Mouse (Mus musculus) gonadal fat pad, adult 2 months (tissue): ENCODE measurements around the gene Tsen54. TPM values are rescaled to one million over a fixed set of nuclear protein-coding genes. Genes with fewer than 3 reads are reported as not detected.

Experiments
- DNase-seq: peaks from one replicate; pipeline ENCODE4 v3.0.0-alpha.2; 2012; ENCODE audit warnings: low read depth
- polyA plus RNA-seq: library from polyadenylated mRNA; depleted of rRNA; stranded (reverse); fragments of >200 nt; gene quantifications from 2 replicates; pipeline ENCODE4 v1.2.3, GENCODE M21; 2012; rRNA removed

The Tsen54 gene
- polyA plus RNA-seq, 1 experiment: 22.6 TPM

DNA sequence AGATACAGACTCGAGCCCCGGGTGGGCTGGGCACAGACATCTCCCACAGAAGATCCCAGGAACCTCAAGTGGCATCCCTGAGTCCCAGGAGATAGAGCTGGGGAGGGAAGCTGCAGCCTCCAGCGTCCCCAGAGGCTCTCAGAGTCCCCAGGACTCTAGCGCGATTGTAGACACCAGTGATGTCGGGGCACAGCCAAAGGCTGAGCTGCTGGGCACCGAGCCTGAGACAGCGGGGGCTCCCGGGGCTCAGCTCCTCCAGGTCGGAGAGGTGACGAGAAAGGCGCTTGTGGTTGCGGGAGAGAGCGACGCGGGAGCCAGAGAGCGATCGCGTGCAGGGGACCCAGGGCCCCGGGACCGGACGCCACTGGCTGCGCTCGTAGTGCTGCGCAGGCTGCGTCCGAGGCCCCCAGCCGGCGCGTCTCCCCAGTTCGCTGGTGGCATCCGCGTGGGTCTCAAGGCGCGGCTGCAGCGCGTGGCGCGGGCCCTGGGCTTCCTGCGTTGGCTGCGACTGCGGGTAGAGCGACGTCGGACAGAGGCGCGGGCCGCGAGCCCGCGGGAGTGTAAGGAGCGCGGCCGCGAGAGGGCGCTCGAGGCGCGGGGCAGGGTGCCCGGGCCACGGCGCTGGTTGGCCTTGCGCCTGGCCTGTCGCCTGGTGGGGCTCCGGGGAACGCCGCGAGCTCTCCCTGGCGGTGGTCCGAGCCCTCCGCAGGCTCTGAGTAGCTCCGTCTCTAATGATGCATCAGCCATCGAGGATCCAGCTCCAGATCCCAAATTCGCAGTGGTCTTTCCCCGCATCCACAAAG lies 44.8 kb downstream of the Tsen54 start:
- no peak for DNase-seq

DNA sequence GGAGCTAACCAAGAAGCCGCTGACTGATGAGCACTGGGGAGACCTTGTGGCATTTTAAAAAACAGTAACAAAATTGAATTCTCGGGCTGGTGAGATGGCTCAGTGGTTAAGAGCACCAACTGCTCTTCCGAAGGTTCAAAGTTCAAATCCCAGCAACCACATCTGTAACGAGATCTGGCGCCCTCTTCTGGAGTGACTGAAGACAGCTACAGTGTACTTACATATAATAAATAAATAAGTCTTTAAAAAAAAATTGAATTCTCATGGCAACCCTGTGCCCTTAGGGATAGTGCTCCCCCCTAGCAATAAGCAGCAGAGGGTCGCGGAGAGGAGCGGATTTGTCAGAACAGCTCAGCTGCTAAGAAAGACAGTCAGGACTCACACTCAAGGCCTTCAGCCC lies 49.4 kb downstream of the Tsen54 start:
- no peak for DNase-seq

DNA sequence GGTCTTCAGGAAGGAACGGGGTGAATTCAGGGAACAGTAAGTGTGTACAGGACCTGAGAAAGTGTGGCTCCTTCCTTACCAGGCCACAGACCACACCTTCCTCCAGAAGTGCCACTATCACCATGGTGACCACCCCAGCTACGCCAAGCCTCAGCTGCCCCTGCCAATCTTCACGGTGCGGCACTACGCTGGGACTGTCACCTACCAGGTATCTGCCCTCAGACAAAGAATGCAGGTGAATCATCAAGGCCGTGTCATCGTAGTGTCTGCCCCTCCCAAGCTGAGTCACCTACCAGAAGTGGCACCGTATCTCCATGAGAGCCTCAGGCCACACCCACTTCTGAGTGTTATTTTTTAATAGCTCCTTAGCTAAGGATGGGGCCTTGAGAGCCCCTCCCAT lies 54.9 kb downstream of the Tsen54 start:
- peak; percentile 12 for DNase-seq

DNA sequence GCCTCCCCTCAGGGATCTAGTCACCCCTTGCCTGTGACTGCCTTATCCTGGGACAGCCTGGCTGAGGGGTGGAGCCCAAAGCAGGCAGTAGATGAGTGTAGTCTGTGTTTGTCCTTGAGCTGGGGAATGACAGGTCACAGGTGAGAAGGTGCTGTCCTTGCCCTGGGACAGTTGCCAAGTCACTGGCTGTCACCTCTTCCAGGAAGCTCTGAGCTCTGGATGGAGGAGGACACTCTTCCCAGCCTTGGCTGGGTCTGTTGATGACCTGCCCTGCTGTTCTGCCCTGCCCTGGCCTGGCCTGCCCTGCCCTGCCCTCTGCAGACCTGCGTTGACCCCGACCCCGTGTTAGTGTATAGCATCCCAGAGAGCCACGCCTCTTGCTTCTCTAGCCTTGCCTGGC lies 57.9 kb downstream of the Tsen54 start:
- no peak for DNase-seq

Other genes starting within 250 kb of the Tsen54 start
- gene Mrps7, start 210.8 kb upstream of the Tsen54 start, polyA plus RNA-seq: 32.5 and 37.4 TPM in 2 replicates
- gene Gga3, start 210.7 kb upstream of the Tsen54 start, polyA plus RNA-seq: 14.5 and 19.5 TPM in 2 replicates
- gene Mif4gd, start 201.8 kb upstream of the Tsen54 start, polyA plus RNA-seq: 114 and 132 TPM in 2 replicates
- 76.9 and 146 TPM in 2 replicates for gene Slc25a19, start 186.4 kb upstream of the Tsen54 start, polyA plus RNA-seq
- 41.2 and 42.4 TPM in 2 replicates for gene Grb2, start 106.1 kb upstream of the Tsen54 start, polyA plus RNA-seq
- 63.0 and 103 TPM in 2 replicates for gene Tmem94, start 49.3 kb upstream of the Tsen54 start, polyA plus RNA-seq
- gene Caskin2, start 1.1 kb upstream of the Tsen54 start, polyA plus RNA-seq: 46.6 and 59.6 TPM in 2 replicates
- 106 and 107 TPM in 2 replicates for gene Llgl2, start 9.3 kb downstream of the Tsen54 start, polyA plus RNA-seq
- gene Myo15b, start 43.7 kb downstream of the Tsen54 start, polyA plus RNA-seq: 13.1 and 22.6 TPM in 2 replicates
- 9.2 and 13.7 TPM in 2 replicates for gene Smim5, start 85.2 kb downstream of the Tsen54 start, polyA plus RNA-seq
- 0.86 and 1.5 TPM in 2 replicates for gene Smim6, start 97.3 kb downstream of the Tsen54 start, polyA plus RNA-seq
- 22.4 and 25.2 TPM in 2 replicates for gene Sap30bp, start 118.6 kb downstream of the Tsen54 start, polyA plus RNA-seq
- 21.5 and 26.4 TPM in 2 replicates for gene Recql5, start 118.8 kb downstream of the Tsen54 start, polyA plus RNA-seq
- 9.3 and 11.0 TPM in 2 replicates for gene Itgb4, start 160.0 kb downstream of the Tsen54 start, polyA plus RNA-seq
- 46.9 and 47.3 TPM in 2 replicates for gene Galk1, start 198.0 kb downstream of the Tsen54 start, polyA plus RNA-seq
- 147 and 215 TPM in 2 replicates for gene H3f3b, start 213.2 kb downstream of the Tsen54 start, polyA plus RNA-seq
- 30.2 and 35.0 TPM in 2 replicates for gene Unk, start 215.6 kb downstream of the Tsen54 start, polyA plus RNA-seq